Mouse (Mus musculus): Measurements from ENCODE around the gene Clca2. TPM values are rescaled to one million over a fixed set of nuclear protein-coding genes. Genes with fewer than 3 reads are reported as not detected.
A peak's percentile ranks its signal among the peaks of the same experiment; 100 is the strongest.

Gene Clca2
- 0.15 and 0.18 TPM in 2 replicates for polyA plus RNA-seq (2012; rRNA removed)

DNA sequence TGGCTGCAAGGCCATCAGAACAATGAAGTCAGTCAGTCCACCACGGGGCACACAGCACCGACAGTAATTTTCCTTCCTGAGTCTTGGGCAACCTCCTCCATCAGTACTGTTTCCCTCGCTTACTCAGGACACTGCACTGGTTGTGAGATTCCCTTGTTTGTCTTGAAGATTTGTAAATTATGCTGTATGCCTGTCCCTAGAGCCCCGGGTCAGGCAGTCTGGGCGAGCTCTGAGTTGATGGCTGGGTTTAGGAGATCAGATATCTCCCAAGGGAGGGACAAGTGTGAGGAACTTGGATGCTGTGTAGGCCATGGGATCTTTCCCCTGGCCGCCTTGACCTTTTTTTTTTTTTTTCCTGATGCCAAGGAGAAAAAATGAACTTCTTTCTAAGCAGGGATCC lies at the start of gene Clca2:
Clca2 (minus strand) TSS at position 153 of the 400 bp plus-strand sequence.
- TF ChIP-seq POLR2A (IDR thresholded peaks at IDR 0.05; ENCODE audit: borderline replicate concordance, extremely low read depth, insufficient read depth, insufficient read length, poor library complexity, severe bottlenecking) = no peak
- TF ChIP-seq CTCF (IDR thresholded peaks at IDR 0.05; ENCODE audit: borderline replicate concordance, extremely low read depth, insufficient read depth, insufficient read length) = no peak

DNA sequence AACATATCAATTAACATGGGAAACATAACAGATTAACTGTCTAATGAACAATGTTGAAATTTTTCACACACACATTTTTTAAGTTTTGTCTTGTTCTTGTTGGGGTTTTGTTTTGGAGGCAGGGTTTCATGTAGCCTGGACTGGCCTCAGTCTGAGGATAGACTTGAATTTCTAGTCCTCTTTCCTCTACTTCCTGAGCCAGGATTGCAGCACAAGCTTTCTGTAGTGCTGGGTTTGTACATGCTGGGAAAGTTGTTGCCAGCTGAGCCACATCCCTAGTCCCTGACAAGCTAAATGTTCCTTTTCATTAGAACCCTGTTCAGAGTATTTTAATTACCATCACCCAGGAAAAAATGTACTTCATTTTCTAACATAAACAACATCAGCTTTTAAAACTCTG lies 48.7 kb upstream of the Clca2 start:
- no peak for DNase-seq (ENCODE audit: low read depth)
- no peak for TF ChIP-seq POLR2A (IDR thresholded peaks at IDR 0.05; ENCODE audit: borderline replicate concordance, extremely low read depth, insufficient read depth, insufficient read length, poor library complexity, severe bottlenecking)
- TF ChIP-seq CTCF (IDR thresholded peaks at IDR 0.05; ENCODE audit: borderline replicate concordance, extremely low read depth, insufficient read depth, insufficient read length) = no peak

More for the DNA sequence above, at the start of gene Clca2:
- DNase-seq (ENCODE audit: low read depth) = no peak

DNA sequence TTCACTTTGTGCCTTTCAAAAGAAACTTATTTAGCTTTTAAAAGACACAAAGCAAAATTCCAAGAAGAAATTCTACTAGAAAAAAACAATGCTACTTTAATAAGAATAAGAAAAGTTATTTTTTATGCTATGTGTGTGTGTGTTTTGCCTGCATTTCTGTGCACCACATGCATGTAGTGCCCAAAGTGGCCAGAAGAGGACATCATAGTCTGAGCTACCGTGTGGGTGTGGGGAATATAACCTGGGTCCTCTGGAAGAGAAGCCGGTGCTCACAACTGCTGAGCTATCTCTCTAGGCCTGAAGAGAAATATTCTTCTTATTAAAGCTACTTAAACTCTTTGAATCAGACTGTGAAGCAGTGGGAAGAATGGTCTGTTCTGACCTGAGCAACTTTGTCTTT lies 48.2 kb upstream of the Clca2 start:
- no peak for DNase-seq (ENCODE audit: low read depth)
- no peak for TF ChIP-seq POLR2A (IDR thresholded peaks at IDR 0.05; ENCODE audit: borderline replicate concordance, extremely low read depth, insufficient read depth, insufficient read length, poor library complexity, severe bottlenecking)
- peak; percentile 44; the same call in 1 of the 2 replicates for TF ChIP-seq CTCF (IDR thresholded peaks at IDR 0.05; ENCODE audit: borderline replicate concordance, extremely low read depth, insufficient read depth, insufficient read length)

DNA sequence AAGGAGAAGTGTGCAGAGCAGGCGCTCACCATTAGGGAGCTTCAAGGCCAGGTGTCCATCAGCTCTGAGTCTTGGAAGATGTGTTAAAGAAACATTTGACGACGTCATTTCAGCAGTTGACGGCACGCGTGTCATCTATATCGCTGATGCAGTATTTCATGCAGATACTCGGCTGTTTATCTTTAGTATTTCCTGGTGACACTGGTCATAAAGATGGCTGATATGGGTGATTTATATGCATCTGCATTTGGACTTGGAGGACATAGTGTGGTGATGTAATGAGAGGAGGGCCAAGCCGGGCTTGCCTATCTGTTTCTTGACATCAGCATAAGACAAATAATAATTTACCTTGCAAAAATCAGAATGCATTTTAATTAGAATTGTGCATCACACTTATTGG lies 47.6 kb upstream of the Clca2 start:
- no peak for DNase-seq (ENCODE audit: low read depth)
- TF ChIP-seq POLR2A (IDR thresholded peaks at IDR 0.05; ENCODE audit: borderline replicate concordance, extremely low read depth, insufficient read depth, insufficient read length, poor library complexity, severe bottlenecking) (no peak), CTCF (IDR thresholded peaks at IDR 0.05; ENCODE audit: borderline replicate concordance, extremely low read depth, insufficient read depth, insufficient read length) (no peak)

DNA sequence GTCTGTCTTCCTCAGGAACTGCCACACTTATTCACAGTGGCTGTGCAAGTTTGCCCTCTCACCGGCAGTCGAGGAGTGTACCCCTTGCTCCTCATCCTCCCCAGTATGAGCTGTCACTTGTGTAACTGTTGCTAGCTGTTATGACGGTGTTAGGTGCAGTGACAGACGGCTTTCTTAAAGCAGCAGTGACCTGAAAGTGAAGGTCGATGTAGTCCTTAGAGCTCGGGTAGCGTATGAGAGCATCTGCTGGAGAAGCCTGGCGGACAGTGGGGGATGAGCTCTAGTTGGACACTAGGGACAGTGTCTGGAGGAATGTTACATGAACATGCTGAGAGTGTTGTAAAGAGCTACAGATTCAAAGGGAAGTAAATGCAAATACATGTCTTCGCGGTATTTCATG lies 44.6 kb upstream of the Clca2 start:
- TF ChIP-seq POLR2A (IDR thresholded peaks at IDR 0.05; ENCODE audit: borderline replicate concordance, extremely low read depth, insufficient read depth, insufficient read length, poor library complexity, severe bottlenecking) = no peak
- TF ChIP-seq CTCF (IDR thresholded peaks at IDR 0.05; ENCODE audit: borderline replicate concordance, extremely low read depth, insufficient read depth, insufficient read length) = no peak
- DNase-seq (ENCODE audit: low read depth) = no peak

DNA sequence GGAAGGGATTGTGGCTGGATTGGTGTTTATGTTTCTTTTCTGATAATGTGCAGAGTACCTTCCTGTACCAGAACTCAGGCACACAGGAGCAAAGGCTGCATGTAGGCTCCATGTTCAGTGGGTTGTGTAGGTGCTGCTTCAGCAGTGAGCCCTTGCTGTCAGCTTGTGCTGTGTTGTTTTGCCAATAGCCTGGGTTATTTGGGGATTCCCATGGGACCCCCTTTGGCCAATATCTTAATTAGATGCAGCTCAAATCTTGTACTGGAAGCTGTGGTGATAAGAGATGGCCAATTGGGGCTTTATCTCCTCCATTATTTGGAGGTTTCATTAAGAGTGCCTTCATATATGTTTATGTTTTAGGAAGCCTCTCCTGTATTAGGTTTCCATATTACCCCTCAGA lies 43.7 kb upstream of the Clca2 start:
- DNase-seq (ENCODE audit: low read depth) = no peak
- no peak for TF ChIP-seq POLR2A (IDR thresholded peaks at IDR 0.05; ENCODE audit: borderline replicate concordance, extremely low read depth, insufficient read depth, insufficient read length, poor library complexity, severe bottlenecking)
- no peak for TF ChIP-seq CTCF (IDR thresholded peaks at IDR 0.05; ENCODE audit: borderline replicate concordance, extremely low read depth, insufficient read depth, insufficient read length)

DNA sequence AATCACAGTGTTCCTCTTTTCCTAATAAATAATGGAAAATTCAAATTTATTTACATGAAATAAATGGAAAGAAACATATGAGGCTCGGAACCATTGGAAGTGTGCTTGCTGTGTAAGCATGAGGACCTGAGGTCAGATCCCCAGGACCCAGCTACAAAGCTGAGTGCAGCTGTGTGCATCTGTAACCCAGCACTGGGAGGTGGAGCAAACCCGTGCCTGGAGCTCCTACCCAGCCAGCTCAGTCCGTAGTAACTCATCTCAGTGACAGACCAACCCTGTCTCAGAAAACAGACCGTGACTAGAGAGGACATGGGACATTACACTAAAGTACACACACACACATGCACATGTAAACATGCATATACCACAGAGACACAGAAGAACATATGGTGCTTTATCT lies 41.0 kb upstream of the Clca2 start:
- TF ChIP-seq CTCF (IDR thresholded peaks at IDR 0.05; ENCODE audit: borderline replicate concordance, extremely low read depth, insufficient read depth, insufficient read length) = no peak
- no peak for TF ChIP-seq POLR2A (IDR thresholded peaks at IDR 0.05; ENCODE audit: borderline replicate concordance, extremely low read depth, insufficient read depth, insufficient read length, poor library complexity, severe bottlenecking)
- DNase-seq (ENCODE audit: low read depth) = no peak

DNA sequence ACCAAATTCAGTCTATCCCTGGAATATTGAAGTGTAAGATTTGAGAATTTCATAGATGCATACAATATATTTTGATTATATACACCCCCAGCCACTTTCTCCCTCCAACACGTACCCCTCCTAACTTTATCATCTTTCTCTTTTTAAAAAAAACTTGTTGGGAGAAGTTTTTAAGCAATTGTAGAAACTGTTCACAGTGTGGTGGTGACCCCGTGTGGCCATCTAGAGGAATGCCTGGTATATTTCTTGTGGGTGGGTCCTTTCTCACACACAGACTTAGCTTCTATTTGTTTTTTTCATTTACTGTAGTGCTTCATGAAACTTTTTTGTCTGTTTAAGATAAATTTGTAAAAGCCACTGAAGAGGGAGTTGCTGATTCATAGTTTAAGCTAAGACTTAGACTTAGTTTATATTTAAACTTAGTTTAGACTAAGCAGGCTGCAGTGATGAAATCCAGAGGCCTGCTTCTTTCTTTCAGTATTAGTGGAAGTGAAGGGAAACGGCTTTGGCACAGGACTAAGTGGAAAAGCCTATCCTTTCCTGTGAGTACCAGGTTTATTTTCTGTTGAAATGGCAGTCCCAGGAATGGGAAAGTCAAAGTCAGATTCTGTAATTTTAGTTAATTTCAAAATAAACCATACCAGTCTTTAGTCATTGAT lies 32.1 kb upstream of the Clca2 start:
- peak; percentile 76 for DNase-seq (ENCODE audit: low read depth)
- TF ChIP-seq CTCF (IDR thresholded peaks at IDR 0.05; ENCODE audit: borderline replicate concordance, extremely low read depth, insufficient read depth, insufficient read length) (peak; percentile 69; the same call in 1 of the 2 replicates), POLR2A (IDR thresholded peaks at IDR 0.05; ENCODE audit: borderline replicate concordance, extremely low read depth, insufficient read depth, insufficient read length, poor library complexity, severe bottlenecking) (no peak)

DNA sequence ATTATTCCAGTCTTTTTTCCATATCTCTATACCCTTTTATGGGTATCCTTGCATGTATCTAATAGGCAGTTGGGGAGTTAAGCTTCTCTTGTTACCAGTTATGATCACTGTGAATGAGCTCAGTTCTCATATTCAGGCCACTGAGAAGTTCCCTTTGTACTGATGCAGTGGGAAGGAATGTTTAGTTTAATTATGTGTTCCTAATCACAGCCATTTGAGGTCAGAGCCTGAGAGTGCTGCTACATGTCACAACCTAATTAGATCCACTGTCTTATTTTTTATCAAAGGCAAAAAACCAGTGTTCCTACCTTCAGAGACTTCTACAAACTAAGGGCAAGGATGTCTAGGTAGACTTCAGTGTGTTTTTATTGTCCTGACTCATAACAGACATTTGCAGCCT lies 30.1 kb upstream of the Clca2 start:
- TF ChIP-seq POLR2A (IDR thresholded peaks at IDR 0.05; ENCODE audit: borderline replicate concordance, extremely low read depth, insufficient read depth, insufficient read length, poor library complexity, severe bottlenecking) (no peak), CTCF (IDR thresholded peaks at IDR 0.05; ENCODE audit: borderline replicate concordance, extremely low read depth, insufficient read depth, insufficient read length) (no peak)
- no peak for DNase-seq (ENCODE audit: low read depth)

DNA sequence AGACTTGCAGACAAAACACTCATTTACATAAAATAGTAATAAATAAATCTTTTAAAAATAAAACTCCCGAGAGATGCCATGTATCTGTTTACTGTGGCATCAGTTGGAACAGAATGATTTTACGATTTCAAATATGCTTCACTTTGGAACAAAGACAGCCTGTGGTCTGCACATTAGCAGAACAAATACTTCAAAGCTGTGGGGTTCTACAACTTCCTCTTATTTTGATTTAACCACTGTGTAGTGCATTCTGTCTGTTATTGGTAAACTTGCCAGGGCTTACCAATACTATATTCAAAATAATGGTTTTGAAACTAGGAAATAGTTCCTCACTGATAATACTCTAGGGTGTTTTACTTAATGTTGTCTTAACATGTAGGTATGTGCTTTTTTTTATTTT lies 27.4 kb upstream of the Clca2 start:
- TF ChIP-seq POLR2A (IDR thresholded peaks at IDR 0.05; ENCODE audit: borderline replicate concordance, extremely low read depth, insufficient read depth, insufficient read length, poor library complexity, severe bottlenecking) (no peak), CTCF (IDR thresholded peaks at IDR 0.05; ENCODE audit: borderline replicate concordance, extremely low read depth, insufficient read depth, insufficient read length) (no peak)
- no peak for DNase-seq (ENCODE audit: low read depth)

DNA sequence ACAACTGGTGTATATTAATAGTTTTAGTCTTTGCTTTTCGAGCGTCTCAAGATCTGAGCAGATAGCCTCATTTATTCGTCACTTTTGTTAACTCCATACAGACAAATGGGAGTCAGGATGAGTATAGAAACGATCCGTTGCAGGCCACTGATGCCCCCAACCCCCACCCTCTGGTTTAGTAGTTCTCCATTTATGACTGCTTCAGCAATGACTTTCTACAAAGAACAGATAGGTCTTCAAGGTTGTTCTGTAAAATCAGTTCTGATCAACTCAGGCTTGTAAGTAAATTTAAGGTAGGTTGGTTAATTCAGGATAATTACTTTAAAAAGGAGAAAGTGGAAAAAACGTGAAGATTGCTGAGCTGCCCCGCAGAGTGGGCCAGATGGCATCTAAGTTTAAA lies 20.2 kb upstream of the Clca2 start:
- peak; percentile 5 for DNase-seq (ENCODE audit: low read depth)

DNA sequence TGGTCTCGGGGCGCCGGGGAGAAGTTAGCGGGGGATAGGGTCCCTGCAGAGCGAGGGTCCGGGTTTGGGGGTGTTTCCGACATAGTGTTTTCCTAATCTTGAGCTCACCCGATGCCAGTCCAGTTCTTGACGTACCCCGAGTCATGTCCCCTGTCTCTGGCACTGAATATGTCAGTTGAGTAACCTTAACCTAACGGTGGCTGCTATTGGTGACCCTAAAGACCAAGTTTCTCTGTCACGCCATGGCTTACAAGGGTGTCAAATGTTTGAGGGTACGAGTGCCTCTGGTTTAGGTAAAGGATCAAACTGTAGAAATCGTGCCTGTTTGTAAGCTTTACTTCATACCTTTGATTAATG lies 19.7 kb upstream of the Clca2 start:
- TF ChIP-seq POLR2A (IDR thresholded peaks at IDR 0.05; ENCODE audit: borderline replicate concordance, extremely low read depth, insufficient read depth, insufficient read length, poor library complexity, severe bottlenecking) (no peak), CTCF (IDR thresholded peaks at IDR 0.05; ENCODE audit: borderline replicate concordance, extremely low read depth, insufficient read depth, insufficient read length) (no peak)
- no peak for DNase-seq (ENCODE audit: low read depth)

More for the DNA sequence above, 20.2 kb upstream of the Clca2 start:
- TF ChIP-seq CTCF (IDR thresholded peaks at IDR 0.05; ENCODE audit: borderline replicate concordance, extremely low read depth, insufficient read depth, insufficient read length) (no peak), POLR2A (IDR thresholded peaks at IDR 0.05; ENCODE audit: borderline replicate concordance, extremely low read depth, insufficient read depth, insufficient read length, poor library complexity, severe bottlenecking) (no peak)

Measured in brain, embryonic 14.5 days (tissue).